Mouse (Mus musculus) midbrain, embryonic 14.5 days (tissue): ENCODE measurements around the gene Etnk2. TPM values are rescaled to one million over a fixed set of nuclear protein-coding genes. Genes with fewer than 3 reads are reported as not detected.

Source experiments
- ATAC-seq: fragments of 200-750 bp; cut with Nextera tagmentation; 2 replicates; pipeline ENCODE4 v1.8.0; 2017; ENCODE audit warnings: moderate number of reproducible peaks, moderate library complexity; ENCODE audit not compliant: low FRiP score, low TSS enrichment
- DNase-seq: peaks from one replicate; pipeline ENCODE4 v3.0.0-alpha.2; 2015
- H3K27ac ChIP-seq: fragments of 300-500 bp; sonication (generic); replicated peaks from 2 replicates; pipeline ENCODE4 v1.5.1; 2014; ENCODE audit warnings: mild to moderate bottlenecking, low read depth, low read length, moderate library complexity
- H3K27me3 ChIP-seq: fragments of 300-500 bp; sonication (generic); 2 replicates; pipeline ENCODE4 v1.6.1; 2014; ENCODE audit warnings: low read length, control low read depth, mixed read lengths; ENCODE audit not compliant: control insufficient read depth, insufficient read depth
- H3K36me3 ChIP-seq: fragments of 300-500 bp; sonication (generic); 2 replicates; pipeline ENCODE4 v1.6.1; 2014; ENCODE audit warnings: low read length, control low read depth; ENCODE audit not compliant: control insufficient read depth, insufficient read depth
- H3K4me1 ChIP-seq: fragments of 300-500 bp; sonication (generic); 2 replicates; pipeline ENCODE4 v1.6.1; 2014; ENCODE audit warnings: mild to moderate bottlenecking, antibody characterized with exemption, low read length, control low read depth; ENCODE audit not compliant: control insufficient read depth, insufficient read depth
- H3K4me2 ChIP-seq: fragments of 300-500 bp; sonication (generic); 2 replicates; pipeline ENCODE4 v1.6.1; 2014; ENCODE audit warnings: mild to moderate bottlenecking, low read length, moderate library complexity
- H3K4me3 ChIP-seq: fragments of 300-500 bp; sonication (generic); replicated peaks from 2 replicates; pipeline ENCODE4 v1.5.1; 2014; ENCODE audit warnings: low read depth, low read length
- H3K9ac ChIP-seq: fragments of 300-500 bp; sonication (generic); replicated peaks from 2 replicates; pipeline ENCODE4 v1.6.1; 2014; ENCODE audit warnings: mild to moderate bottlenecking, low read length, moderate library complexity
- H3K9me3 ChIP-seq: fragments of 300-500 bp; sonication (generic); 2 replicates; pipeline ENCODE4 v1.6.1; 2016; ENCODE audit warnings: low read length, control low read depth, mixed read lengths; ENCODE audit not compliant: control insufficient read depth
- WGBS: fragments of 180-500 bp; shearing (Covaris S2); extraction: QIAGEN DNeasy Blood & Tissue Kit; methylation state at CpG from one replicate; pipeline ENCODE4 v1.1.7; 2014; 5-methylcytosine and 5-hydroxymethylcytosine counted together
- polyA plus RNA-seq: library from polyadenylated mRNA; unstranded; fragments of >200 nt; fragmentation: Nextera tagmentation; extraction: Ambion mirVana; gene quantifications from 2 replicates; pipeline ENCODE4 v1.2.1, GENCODE M21; 2014

Gene Etnk2
- polyA plus RNA-seq, 1 experiment from 2014 or later, result 11.2 TPM

GRCm38 (mm10) chr1:133370352-133370751, 7.0 kb downstream of the Etnk2 start:
- Histone ChIP-seq H3K27me3 (no peaks in the 10 kb centered on the region), H3K9me3 (no peaks in the 10 kb centered on the region), H3K27ac (no peak overlapping the region), H3K36me3 (no peaks in the 10 kb centered on the region), H3K4me1 (peaks cover 14% of the 10 kb centered on the region; the same call in 1 of the 2 replicates), H3K4me2 (no peak overlapping the region), H3K9ac (no peak overlapping the region), H3K4me3 (no peak overlapping the region)
- 86% methylated on average over 4 of the region's 4 CpGs for WGBS
- ATAC-seq (no peak), DNase-seq (no peak)

- Histone ChIP-seq H3K27me3 (no peaks in the 10 kb centered on the region), H3K27ac (no peak overlapping the region), H3K4me1 (peaks cover 14% of the 10 kb centered on the region; the same call in 1 of the 2 replicates), H3K9ac (no peak overlapping the region), H3K4me2 (no peak overlapping the region), H3K36me3 (no peaks in the 10 kb centered on the region), H3K9me3 (no peaks in the 10 kb centered on the region), H3K4me3 (no peak overlapping the region)
- WGBS, result 97% methylated on average over 6 of the region's 6 CpGs
- ATAC-seq (no peak), DNase-seq (no peak)
Measured at GRCm38 (mm10) chr1:133371431-133371830, 8.1 kb downstream of the Etnk2 start.

- Histone ChIP-seq H3K4me2 (no peak overlapping the region), H3K27me3 (no peaks in the 10 kb centered on the region), H3K27ac (no peak overlapping the region), H3K4me1 (peaks cover 14% of the 10 kb centered on the region; the same call in 1 of the 2 replicates), H3K36me3 (no peaks in the 10 kb centered on the region), H3K9ac (no peak overlapping the region), H3K4me3 (no peak overlapping the region), H3K9me3 (no peaks in the 10 kb centered on the region)
- DNase-seq (no peak), ATAC-seq (no peak)
- 73% methylated on average over 8 of the region's 8 CpGs for WGBS
Measured at GRCm38 (mm10) chr1:133372113-133372512, 8.7 kb downstream of the Etnk2 start.

GRCm38 (mm10) chr1:133375696-133376346, 12.4 kb downstream of the Etnk2 start:
- no peaks in the 10 kb centered on the region for H3K36me3 ChIP-seq
- H3K4me3 ChIP-seq, result no peak overlapping the region
- 71% methylated on average over 10 of the region's 10 CpGs for WGBS
- H3K27me3 ChIP-seq, result no peaks in the 10 kb centered on the region
- no peaks in the 10 kb centered on the region for H3K9me3 ChIP-seq
- ATAC-seq (no peak), DNase-seq (no peak)
- peaks cover 6% of the 10 kb centered on the region; the same call in 1 of the 2 replicates for H3K4me1 ChIP-seq
- no peak overlapping the region for H3K9ac ChIP-seq
- no peak overlapping the region for H3K4me2 ChIP-seq
- H3K27ac ChIP-seq, result no peak overlapping the region

- DNase-seq (no peak), ATAC-seq (no peak)
- no peaks in the 10 kb centered on the region for H3K36me3 ChIP-seq
- no peak overlapping the region for H3K9ac ChIP-seq
- no peak overlapping the region for H3K4me3 ChIP-seq
- H3K4me1 ChIP-seq, result peaks cover 3% of the 10 kb centered on the region; the same call in 1 of the 2 replicates
- no peak overlapping the region for H3K27ac ChIP-seq
- WGBS, result 93% methylated on average over 5 of the region's 5 CpGs
- H3K27me3 ChIP-seq, result no peaks in the 10 kb centered on the region
- H3K9me3 ChIP-seq, result no peaks in the 10 kb centered on the region
- no peak overlapping the region for H3K4me2 ChIP-seq
Measured at GRCm38 (mm10) chr1:133377547-133377946, 14.2 kb downstream of the Etnk2 start.

GRCm38 (mm10) chr1:133379254-133379985, 16.0 kb downstream of the Etnk2 start:
- H3K9ac ChIP-seq, result no peak overlapping the region
- H3K4me3 ChIP-seq, result no peak overlapping the region
- H3K27ac ChIP-seq, result no peak overlapping the region
- peaks cover 7% of the 10 kb centered on the region for H3K36me3 ChIP-seq
- no peak for DNase-seq
- ATAC-seq, result no peak
- no peaks in the 10 kb centered on the region for H3K27me3 ChIP-seq
- H3K9me3 ChIP-seq, result no peaks in the 10 kb centered on the region
- WGBS, result 62% methylated on average over 10 of the region's 10 CpGs
- H3K4me2 ChIP-seq, result no peak overlapping the region
- H3K4me1 ChIP-seq, result no peaks in the 10 kb centered on the region

- no peaks in the 10 kb centered on the region for H3K4me1 ChIP-seq
- 76% methylated on average over 3 of the region's 3 CpGs for WGBS
- ATAC-seq, result no peak
- no peak overlapping the region for H3K27ac ChIP-seq
- H3K9ac ChIP-seq, result no peak overlapping the region
- no peak overlapping the region for H3K4me2 ChIP-seq
- H3K4me3 ChIP-seq, result no peak overlapping the region
- H3K27me3 ChIP-seq, result no peaks in the 10 kb centered on the region
- DNase-seq, result no peak
- H3K36me3 ChIP-seq, result peaks cover 8% of the 10 kb centered on the region
- no peaks in the 10 kb centered on the region for H3K9me3 ChIP-seq
Measured at GRCm38 (mm10) chr1:133379986-133380320, 16.6 kb downstream of the Etnk2 start.

- no peaks in the 10 kb centered on the region for H3K27me3 ChIP-seq
- H3K4me2 ChIP-seq, result no peak overlapping the region
- DNase-seq, result peak; percentile 79
- H3K4me1 ChIP-seq, result 0 out of 2 replicates have a peak, but pooled peaks cover under 1% of the 10 kb centered on the region
- H3K9ac ChIP-seq, result no peak overlapping the region
- H3K9me3 ChIP-seq, result no peaks in the 10 kb centered on the region
- H3K4me3 ChIP-seq, result no peak overlapping the region
- 73% methylated on average over 14 of the region's 14 CpGs for WGBS
- no peak for ATAC-seq
- H3K27ac ChIP-seq, result no peak overlapping the region
- H3K36me3 ChIP-seq, result peaks cover 8% of the 10 kb centered on the region
Measured at GRCm38 (mm10) chr1:133380347-133381065, 17.1 kb downstream of the Etnk2 start.
